Mouse (Mus musculus): ENCODE measurements around the gene Snrpc. TPM values are rescaled to one million over a fixed set of nuclear protein-coding genes. Genes with fewer than 3 reads are reported as not detected.
"Not testable (repeated sequence)": the region's sequence is repeated elsewhere in the genome, so short reads cannot be mapped to it uniquely, and the experiment has no call there.

The Snrpc gene
- 100 to 1,000 TPM; 115 to 124 TPM for total RNA-seq (2021)
- long read RNA-seq, experiment 1, transcript Snrpc-201 (6 exons, 758 nt), result major isoform, 73 of 77 reads
- long read RNA-seq, experiment 1, partial matches to known transcripts, result 2 of 77 reads
- long read RNA-seq, experiment 1, other reads (novel, unspliced or antisense), result 1 of 77 reads
- long read RNA-seq, experiment 2, transcript Snrpc-201 (6 exons, 758 nt), result major isoform, 61 of 64 reads
- long read RNA-seq, experiment 2, partial matches to known transcripts, result 1 of 64 reads
- long read RNA-seq, experiment 2, other reads (novel, unspliced or antisense), result 2 of 64 reads

- DNase-seq (ENCODE audit: low spot score in 2 of 2), result not testable (repeated sequence)
These were observed at the start of gene Snrpc for GRCm38 (mm10) chr17:27837850-27838249. TSS of gene Snrpc (plus strand) at chr17:27838150.

GRCm38 (mm10) chr17:27788456-27789172 lies 49.3 kb upstream of the Snrpc start:
- DNase-seq (ENCODE audit: low spot score in 2 of 2), result no peak

DNA sequence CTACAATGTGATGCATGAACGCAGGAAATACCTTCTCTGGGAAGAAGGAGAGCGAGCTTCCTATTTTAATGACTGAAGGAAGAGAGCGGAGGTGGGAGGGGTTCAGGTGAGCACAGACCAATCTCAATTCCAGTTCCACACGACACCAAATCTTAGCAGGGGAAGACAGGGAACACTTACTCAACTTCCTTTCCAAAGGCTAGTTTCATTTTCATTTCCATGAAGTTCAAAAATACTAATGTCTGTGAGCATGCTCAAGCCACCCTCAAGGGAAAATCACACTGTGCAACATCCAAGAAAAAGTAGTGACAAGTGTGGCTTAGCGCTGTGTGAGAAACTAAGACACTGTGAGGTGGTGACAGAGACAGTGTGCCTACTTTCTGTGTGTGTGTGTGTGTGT lies 47.9 kb upstream of the Snrpc start:
- DNase-seq (ENCODE audit: low spot score in 2 of 2), result no peak

- no peak for DNase-seq (ENCODE audit: low spot score in 2 of 2)
These were observed 47.0 kb upstream of the Snrpc start for GRCm38 (mm10) chr17:27790976-27791375.

- no peak for DNase-seq (ENCODE audit: low spot score in 2 of 2)
These were observed 46.4 kb upstream of the Snrpc start for GRCm38 (mm10) chr17:27791556-27791955.

GRCm38 (mm10) chr17:27792516-27792915 lies 45.4 kb upstream of the Snrpc start:
- DNase-seq (ENCODE audit: low spot score in 2 of 2), result no peak

DNA sequence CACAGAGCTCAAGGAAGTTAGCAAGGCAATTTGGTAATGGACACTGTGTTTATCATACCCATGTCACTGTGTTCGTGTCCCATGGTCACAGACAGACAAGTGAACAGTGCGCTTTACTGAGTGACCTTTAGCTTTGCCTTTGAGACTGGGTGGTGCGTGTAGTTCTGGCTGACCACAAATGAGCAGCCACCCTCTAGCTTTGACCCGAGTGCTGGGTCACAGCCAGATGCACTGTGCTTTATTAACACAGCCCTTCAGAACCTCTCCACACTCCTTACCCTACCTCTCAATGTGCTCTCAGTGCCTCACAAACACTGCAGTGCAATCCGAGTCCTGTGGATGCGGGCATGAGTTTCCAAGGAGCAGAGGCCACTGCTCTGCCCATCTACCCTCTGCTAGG lies 44.8 kb upstream of the Snrpc start:
- DNase-seq (ENCODE audit: low spot score in 2 of 2), result no peak

DNA sequence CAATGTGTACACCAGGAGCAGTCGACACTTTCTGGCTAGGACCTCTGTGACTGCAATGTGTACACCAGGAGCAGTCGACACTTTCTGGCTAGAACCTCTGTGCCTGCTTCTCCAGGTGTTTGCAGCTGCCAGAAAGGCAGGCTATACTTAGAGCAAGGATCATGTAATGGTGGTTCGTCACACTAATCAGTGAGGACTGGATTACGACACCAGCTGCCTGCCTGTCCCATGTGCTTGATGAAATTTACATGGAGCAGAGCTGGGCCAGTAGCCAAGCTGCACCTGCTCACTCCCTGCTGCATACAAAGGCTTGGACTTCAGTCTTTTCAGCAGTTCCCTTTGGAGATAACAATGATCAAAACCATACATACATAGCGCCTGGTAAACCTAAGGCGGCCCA lies 41.2 kb upstream of the Snrpc start:
- DNase-seq (ENCODE audit: low spot score in 2 of 2), result no peak

DNA sequence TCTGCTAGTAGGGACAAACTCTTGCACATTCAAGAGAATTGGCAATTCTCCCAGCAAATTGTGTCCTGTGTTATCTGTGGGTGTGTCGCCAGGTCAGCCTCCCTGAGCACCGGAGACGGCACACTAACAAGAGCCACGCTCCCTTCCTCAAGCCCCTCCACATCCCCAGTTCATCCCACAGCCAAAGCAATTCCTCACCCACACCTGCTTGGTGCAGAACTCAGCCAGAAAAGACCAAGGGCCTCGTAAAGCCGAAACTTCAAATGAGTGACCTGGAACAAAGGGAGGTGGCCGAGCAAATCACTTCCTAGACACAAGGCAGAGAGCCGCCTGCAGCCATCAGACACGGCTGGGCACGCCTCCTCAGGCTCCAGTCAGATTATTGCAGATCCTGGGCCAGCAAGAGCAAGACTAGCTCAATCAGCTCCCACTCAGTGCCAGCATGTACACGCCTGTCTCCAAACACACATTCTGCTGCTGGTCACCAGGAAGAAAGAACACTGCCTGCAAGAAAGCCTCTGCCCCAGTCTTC lies 40.5 kb upstream of the Snrpc start:
- DNase-seq (ENCODE audit: low spot score in 2 of 2), result no peak

- DNase-seq (ENCODE audit: low spot score in 2 of 2), result no peak
These were observed 38.0 kb upstream of the Snrpc start for GRCm38 (mm10) chr17:27799771-27800584.

GRCm38 (mm10) chr17:27800710-27801648 lies 37.0 kb upstream of the Snrpc start:
- DNase-seq (ENCODE audit: low spot score in 2 of 2), result no peak

- DNase-seq (ENCODE audit: low spot score in 2 of 2), result no peak
These were observed 34.2 kb upstream of the Snrpc start for GRCm38 (mm10) chr17:27803752-27804151.

DNA sequence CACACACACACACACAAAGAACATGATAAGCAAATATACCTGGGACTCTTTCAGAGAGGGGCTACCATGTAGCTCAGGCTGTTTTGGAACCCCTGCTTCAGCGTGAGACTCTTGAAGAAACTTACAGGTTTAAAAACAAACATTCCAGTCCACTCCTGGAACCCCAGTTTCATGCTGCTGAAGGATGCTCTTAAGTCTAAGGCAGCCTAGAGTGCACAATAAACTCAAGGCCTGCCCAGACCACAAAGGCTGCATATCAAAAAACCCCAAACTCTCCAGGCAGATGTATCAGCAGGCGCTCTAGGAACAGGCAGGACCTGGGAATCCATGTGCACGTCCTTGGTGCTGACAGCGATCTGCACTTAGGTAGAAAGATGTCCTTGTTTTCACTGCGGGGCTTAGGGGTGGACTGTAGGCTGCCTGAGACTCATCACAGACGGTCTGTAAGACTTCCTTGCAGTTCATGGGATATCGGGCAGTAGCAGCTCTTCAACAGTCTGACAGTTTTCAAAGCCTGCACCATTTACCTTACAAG lies 33.7 kb upstream of the Snrpc start:
- DNase-seq (ENCODE audit: low spot score in 2 of 2), result no peak

DNA sequence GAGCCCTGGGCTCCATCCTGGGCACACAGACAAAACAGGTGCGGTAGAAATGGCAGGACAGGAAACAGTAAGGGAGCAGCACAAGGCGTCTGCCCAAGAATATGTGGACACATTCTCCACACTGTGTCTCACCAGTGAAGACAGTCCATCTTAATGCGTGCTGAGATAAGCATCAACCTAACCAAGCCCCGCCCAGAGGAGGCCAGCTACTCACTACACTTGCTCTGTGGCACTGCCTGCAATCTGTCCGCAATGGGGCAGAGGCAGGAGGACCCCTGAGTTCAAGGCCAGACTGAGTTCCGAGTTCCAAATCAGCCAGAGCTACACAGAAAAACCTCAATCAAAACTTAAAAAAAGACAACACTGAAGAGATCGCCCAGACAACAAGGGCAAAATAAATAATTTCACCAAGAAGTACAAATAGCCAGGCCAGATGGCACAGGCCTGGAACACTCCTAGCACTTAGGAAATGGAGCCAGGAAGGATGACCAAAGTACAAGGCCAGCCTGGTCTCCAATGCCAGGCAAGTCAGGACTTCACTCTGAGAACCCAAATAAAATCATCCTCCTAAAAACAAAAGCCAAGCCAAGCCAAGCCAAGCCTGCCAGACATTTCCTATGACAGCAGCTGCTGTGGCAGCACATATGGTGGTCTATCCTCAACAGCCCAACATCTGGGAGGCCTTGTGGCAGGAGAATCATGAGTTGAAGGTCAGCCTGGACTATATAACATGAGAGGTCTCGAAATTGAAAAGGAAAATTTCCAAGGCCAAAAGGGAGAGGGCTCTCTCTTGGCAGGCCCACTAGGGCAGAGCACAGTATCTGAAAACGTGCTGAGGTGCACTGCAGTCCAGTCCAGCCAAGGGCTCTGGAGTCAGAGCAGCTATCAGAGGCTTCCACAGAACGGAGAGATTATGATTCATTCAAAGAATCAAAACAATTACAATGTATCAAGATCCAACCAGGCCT lies 32.9 kb upstream of the Snrpc start:
- DNase-seq (ENCODE audit: low spot score in 2 of 2), result no peak

- DNase-seq (ENCODE audit: low spot score in 2 of 2), result no peak
These were observed 30.3 kb upstream of the Snrpc start for GRCm38 (mm10) chr17:27807542-27808078.

- no peak for DNase-seq (ENCODE audit: low spot score in 2 of 2)
These were observed 27.2 kb upstream of the Snrpc start for GRCm38 (mm10) chr17:27810569-27811331.

DNA sequence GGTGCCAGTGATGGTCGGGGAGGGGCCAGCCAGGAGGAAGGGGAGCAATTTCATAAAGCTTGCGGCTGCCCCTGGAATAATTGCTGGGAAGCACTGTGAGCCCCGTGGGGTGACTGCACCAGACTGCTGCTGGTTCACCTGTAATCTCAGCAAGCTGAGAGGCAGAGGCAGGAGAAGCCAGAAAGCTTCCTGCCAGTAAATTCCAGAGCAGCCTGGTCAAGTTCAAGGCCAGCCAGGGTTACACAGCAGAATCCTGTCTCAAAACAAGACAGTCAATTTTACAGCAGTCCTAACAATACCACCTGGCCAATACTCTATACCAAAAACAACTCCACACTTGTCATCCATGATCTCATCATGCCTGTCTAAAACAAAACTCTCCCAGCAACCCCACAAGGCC lies 26.0 kb upstream of the Snrpc start:
- DNase-seq (ENCODE audit: low spot score in 2 of 2), result no peak

DNA sequence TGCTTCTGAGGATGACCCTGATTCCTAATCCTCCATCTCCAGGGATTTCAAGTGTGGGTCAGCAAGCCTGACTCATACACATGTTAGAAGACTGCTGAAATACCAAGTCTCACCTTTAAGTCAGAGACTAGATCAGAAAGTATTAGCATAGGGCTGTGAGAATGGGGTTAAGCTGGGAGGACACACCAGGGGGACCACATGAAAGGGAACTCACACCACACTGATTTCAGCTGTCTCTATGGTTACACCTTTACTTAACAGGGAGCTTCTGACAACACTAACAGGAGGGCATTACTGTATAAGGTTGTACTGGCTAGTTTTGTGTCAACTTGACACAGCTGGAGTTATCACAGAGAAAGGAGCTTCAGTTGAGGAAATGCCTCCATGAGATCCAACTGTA lies 23.3 kb upstream of the Snrpc start:
- no peak for DNase-seq (ENCODE audit: low spot score in 2 of 2)
